Mouse (Mus musculus): ENCODE data around the gene Crim1.

Gene Crim1

GRCm38 (mm10) chr17:78291030-78291429 lies 91.0 kb downstream of the Crim1 start:
- no peak for DNase-seq

GRCm38 (mm10) chr17:78292301-78292700 lies 92.3 kb downstream of the Crim1 start:
- no peak for DNase-seq

DNA sequence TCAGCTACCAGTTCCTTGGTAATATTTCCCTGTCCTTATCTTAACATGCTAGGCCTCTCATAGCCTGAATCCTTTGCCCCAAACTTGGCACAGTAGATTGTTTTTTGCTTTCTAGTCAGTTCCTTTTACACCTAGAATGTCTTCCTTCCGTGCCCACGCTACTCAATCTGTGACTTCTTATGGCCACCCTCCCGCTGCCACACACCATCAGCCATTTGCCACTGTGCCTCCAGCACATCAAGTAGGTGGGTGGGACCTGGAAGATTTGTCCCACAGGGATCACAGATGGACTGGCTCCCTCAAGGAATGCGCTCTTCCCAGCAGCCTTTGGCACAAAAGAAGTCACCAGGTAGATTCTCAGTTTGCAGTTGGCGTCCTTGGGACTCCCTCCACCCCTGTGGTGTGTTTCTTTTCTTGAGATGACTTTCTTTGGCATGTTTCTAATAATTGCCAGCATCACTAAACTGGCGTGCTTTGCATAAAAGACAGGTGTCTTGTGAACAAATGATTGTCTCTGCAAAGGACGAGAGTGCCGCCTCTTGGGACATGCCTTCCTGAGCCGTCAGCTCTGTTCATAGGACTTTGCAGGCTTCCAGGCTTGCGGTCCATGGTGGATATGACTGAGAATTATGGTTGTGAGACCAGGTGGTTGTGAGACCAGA lies 92.9 kb downstream of the Crim1 start:
- no peak for DNase-seq

GRCm38 (mm10) chr17:78295979-78296378 lies 95.9 kb downstream of the Crim1 start:
- no peak for DNase-seq

GRCm38 (mm10) chr17:78298140-78298539 lies 98.1 kb downstream of the Crim1 start:
- DNase-seq: no peak

DNA sequence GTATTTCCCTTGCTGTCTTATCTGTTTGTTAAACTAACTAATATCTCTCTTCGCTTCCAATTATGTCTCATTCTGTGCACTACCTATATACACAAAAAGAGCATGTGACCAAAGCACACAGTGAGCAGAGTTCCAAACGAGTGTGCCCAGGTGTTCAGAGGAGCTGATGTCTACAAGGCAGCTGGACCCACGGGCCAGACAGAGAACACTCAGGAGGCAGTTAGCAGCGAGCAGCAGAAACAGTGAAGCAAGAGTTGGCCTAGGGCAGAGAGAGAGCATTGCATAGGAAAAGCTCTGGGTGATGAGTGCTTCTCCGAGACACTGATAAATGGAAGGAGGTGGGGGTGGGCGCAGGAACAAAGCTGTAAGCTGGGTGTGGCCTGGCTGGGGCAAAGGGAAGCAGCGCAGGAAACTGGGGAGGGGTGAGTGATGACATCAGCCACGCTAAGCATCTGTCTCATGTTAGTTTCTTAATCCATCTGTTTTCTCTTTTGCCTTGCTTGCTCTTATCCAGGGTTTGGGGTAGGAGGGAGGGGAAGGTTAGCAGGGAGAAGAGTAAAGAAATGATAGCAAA lies 99.0 kb downstream of the Crim1 start:
- DNase-seq: no peak

GRCm38 (mm10) chr17:78303053-78303452 lies 103.0 kb downstream of the Crim1 start:
- DNase-seq: no peak

- no peak for DNase-seq
These were observed 104.0 kb downstream of the Crim1 start for GRCm38 (mm10) chr17:78304059-78304458.

GRCm38 (mm10) chr17:78306434-78306833 lies 106.4 kb downstream of the Crim1 start:
- DNase-seq: no peak

- no peak for DNase-seq
These were observed 108.2 kb downstream of the Crim1 start for GRCm38 (mm10) chr17:78308221-78308620.

GRCm38 (mm10) chr17:78313006-78313405 lies 113.0 kb downstream of the Crim1 start:
- no peak for DNase-seq

- no peak for DNase-seq
These were observed 113.6 kb downstream of the Crim1 start for GRCm38 (mm10) chr17:78313612-78314011.

DNA sequence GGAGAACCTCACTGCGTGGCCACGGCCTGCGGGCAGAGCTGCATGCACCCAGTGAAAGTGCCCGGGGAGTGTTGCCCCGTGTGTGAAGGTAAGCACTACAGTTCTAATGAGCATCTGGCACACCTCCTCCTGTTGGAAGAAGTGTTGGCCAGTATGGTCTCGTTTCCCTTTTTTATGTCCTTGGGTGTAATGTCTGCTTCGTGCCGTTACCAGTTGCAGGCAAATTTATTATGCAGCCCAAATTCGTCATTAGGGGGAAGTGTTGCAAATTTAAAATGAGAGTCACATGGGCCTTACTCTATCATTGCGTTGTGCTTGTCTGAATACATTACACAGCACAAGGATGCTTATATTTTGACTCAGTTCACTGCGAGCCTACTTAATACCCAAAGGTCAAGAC lies 115.6 kb downstream of the Crim1 start:
- no peak for DNase-seq

GRCm38 (mm10) chr17:78317381-78317780 lies 117.3 kb downstream of the Crim1 start:
- no peak for DNase-seq

- no peak for DNase-seq
These were observed 118.8 kb downstream of the Crim1 start for GRCm38 (mm10) chr17:78318810-78319209.

DNA sequence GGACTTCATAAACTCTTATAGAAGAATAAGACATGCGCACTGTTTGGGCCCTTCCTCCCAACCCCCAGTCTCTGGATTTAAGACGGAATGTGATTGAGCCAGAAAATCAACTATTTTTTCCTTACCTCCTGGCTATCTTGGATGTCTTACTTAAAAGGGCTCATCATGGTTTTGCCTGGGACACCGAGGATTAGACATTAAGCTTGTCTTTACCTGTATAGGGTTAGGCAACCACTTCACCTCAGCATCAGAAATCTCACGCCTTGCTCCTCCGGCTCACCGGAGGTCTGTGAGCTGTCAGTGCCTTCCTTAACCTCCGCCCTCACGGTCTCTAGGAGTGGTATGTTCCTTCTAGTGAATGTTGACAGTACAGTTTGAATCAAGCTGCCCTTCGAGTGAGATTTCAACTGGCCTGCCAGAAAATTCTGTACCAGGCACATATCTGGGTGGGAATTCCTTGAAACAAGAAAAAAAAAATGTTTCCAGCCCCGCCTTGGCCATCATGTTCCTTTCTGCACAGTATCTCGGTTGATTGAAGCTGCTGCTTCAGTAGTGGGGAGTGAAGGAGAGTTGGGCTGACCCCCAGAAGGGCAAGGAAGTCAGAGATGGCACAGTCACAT lies 121.3 kb downstream of the Crim1 start:
- DNase-seq: no peak

DNA sequence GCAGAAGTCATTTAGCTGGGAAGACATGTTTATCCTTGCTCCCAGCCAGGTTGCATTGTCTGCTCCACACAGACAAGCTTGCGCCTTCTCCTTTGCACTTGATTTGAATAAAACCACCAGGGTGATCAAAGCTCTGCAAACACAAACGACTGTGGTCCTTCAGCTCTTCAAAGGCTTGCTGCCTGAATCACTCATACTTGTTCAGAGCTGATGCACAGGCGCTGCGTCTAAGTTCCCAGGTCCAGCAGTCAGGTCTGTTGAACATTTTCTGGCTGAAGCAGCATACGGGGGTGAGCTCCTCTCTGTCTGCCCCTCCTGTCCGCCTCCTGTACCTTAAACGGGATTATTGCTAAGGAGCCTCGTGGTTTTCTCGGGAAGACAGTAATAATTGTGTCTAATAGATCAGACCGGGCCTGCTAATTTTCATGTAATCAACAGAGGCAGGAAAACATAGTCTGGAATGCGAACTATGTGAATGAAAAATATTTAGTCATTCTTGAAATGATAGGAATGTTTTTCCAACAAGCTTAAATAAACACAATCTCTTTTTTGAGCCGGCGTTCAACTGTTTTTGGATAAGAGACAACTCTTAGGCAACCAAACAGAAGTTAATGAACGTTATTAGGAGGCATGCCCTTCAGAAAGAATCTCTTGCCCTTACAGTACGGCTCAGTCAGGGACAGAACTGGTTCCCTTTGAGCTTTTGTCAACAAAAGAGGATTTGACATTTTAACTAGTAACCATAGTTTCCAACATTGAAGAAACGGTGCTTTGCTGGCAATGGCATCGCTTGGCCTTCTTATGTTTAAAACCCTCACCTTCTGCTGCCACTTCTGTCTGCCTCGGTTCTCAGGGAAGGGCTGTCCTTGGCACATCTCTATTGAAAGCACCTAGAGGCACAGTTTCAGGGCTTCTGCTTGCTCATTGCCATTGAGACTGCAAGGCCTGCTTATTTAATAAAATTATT lies 122.6 kb downstream of the Crim1 start:
- DNase-seq: peak; percentile 29

GRCm38 (mm10) chr17:78325761-78326332 lies 125.8 kb downstream of the Crim1 start:
- no peak for DNase-seq

- no peak for DNase-seq
These were observed 126.3 kb downstream of the Crim1 start for GRCm38 (mm10) chr17:78326381-78326780.

GRCm38 (mm10) chr17:78327187-78327586 lies 127.1 kb downstream of the Crim1 start:
- DNase-seq: no peak

DNA sequence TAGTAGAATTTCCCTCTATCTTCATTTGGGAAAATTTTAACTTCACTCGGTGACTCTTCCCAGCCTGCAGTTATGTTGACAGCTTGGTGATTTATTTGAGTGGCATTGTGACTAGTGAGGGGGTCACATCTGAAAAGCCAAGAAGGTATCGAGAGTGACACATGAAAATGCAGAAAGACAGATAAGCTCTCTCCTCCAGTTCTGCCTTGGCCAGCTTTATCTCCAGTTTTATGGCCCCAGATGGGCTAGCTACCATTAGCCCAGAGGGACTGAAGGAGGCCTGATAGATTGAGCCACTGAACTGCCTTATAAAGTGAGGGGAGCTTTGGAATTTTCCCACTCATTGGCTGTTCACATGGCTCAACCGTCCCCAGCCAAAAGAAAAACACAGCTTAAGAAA lies 128.2 kb downstream of the Crim1 start:
- DNase-seq: no peak

DNA sequence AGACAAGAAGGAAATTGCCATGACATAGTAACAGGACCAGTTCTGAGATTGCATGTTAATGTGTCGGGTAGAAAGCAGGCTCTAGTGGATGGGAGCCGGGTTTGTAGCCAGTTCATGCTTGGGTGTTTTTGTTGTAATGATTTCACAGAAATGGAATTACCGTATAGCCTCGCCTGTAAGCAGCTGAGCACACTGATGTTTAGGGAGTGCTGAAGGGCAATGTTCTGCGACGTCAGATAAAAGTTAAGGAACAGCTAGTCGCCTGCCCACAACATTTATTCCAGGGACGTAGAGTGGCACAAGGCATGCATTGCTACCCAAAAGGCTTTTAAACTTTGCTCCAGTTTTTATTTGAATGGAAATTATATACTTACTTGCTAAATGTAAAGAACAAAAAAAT lies 131.4 kb downstream of the Crim1 start:
- DNase-seq: no peak

GRCm38 (mm10) chr17:78333275-78333674 lies 133.2 kb downstream of the Crim1 start:
- DNase-seq: no peak

Measured in kidney, adult 18-20 months (tissue).